Mouse (Mus musculus) MEL (cell line): ENCODE measurements around the gene Ptpro. TPM values are rescaled to one million over a fixed set of nuclear protein-coding genes. Genes with fewer than 3 reads are reported as not detected.

Source experiments
- DNase-seq: peaks from one replicate; pipeline ENCODE4 v3.0.0; 2011; ENCODE audit warnings: low read depth, low spot score
- H3K27ac ChIP-seq: 2 replicates; pipeline ENCODE4 v1.5.1; 2012; ENCODE audit warnings: low read depth, mild to moderate bottlenecking, control low read depth, low read length, moderate library complexity; ENCODE audit not compliant: control insufficient read depth
- H3K27me3 ChIP-seq, 2 experiments: fragments of 150-350 bp in 1 of 2; sonication (generic) in 1 of 2; 2 replicates each; pipeline ENCODE4 v1.6.1; 2012; ENCODE audit warnings: low read length in 2 of 2, mild to moderate bottlenecking in 2 of 2, improper control_type of control experiment in 1 of 2, moderate library complexity in 1 of 2; ENCODE audit not compliant: insufficient read depth in 2 of 2, control insufficient read depth in 1 of 2
- H3K36me3 ChIP-seq, 2 experiments: 2 replicates each; pipeline ENCODE4 v1.6.1; 2012 to 2014; ENCODE audit warnings: low read length in 2 of 2, improper control_type of control experiment in 1 of 2, inconsistent platforms in 1 of 2, mild to moderate bottlenecking in 1 of 2; ENCODE audit not compliant: insufficient read depth in 2 of 2, control insufficient read depth in 1 of 2
- H3K4me1 ChIP-seq, 2 experiments: fragments of 150-350 bp in 1 of 2; sonication (generic) in 1 of 2; 2 replicates each; pipeline ENCODE4 v1.6.1; 2012; ENCODE audit warnings: low read length in 2 of 2, improper control_type of control experiment in 1 of 2, mild to moderate bottlenecking in 1 of 2; ENCODE audit not compliant: insufficient read depth in 2 of 2, control insufficient read depth in 1 of 2
- H3K4me3 ChIP-seq, 2 experiments: fragments of 150-350 bp in 1 of 2; sonication (generic) in 1 of 2; 2 replicates each; pipeline ENCODE4 v1.5.1; 2012; ENCODE audit warnings: low read depth in 2 of 2, low read length in 2 of 2, mild to moderate bottlenecking in 2 of 2, moderate library complexity in 2 of 2, control low read depth in 1 of 2, improper control_type of control experiment in 1 of 2; ENCODE audit not compliant: control insufficient read depth in 1 of 2, insufficient read depth in 1 of 2
- H3K79me2 ChIP-seq: 2 replicates; pipeline ENCODE4 v1.6.1; 2012; ENCODE audit warnings: mild to moderate bottlenecking, low read length, moderate library complexity; ENCODE audit not compliant: control insufficient read depth, poor library complexity, insufficient read depth
- H3K9ac ChIP-seq: 2 replicates; pipeline ENCODE4 v1.6.1; 2012; ENCODE audit warnings: low read depth, mild to moderate bottlenecking, control low read depth, low read length, moderate library complexity; ENCODE audit not compliant: control insufficient read depth, poor library complexity, severe bottlenecking
- H3K9me3 ChIP-seq: fragments of 150-350 bp; sonication (generic); replicated peaks from 2 replicates; pipeline ENCODE4 v1.6.1; 2012; ENCODE audit warnings: mild to moderate bottlenecking, low read length, improper control_type of control experiment, moderate library complexity; ENCODE audit not compliant: insufficient read depth
- BHLHE40 ChIP-seq: IDR thresholded peaks from 2 replicates; pipeline ENCODE4 v1.6.1; 2012; ENCODE audit warnings: low read depth, mild to moderate bottlenecking, inconsistent platforms, low read length, improper control_type of control experiment, borderline replicate concordance
- CHD1 ChIP-seq: IDR thresholded peaks from 2 replicates; pipeline ENCODE4 v1.6.1; 2012; ENCODE audit warnings: low read depth, mild to moderate bottlenecking, inconsistent platforms, low read length, improper control_type of control experiment
- CTCF ChIP-seq, 3 experiments: IDR thresholded peaks in 2 of 3; conservative IDR thresholded peaks in 1 of 3; 2 replicates each; pipeline ENCODE4 v1.5.1; 2011 to 2012; ENCODE audit warnings: low read length in 3 of 3, low read depth in 2 of 3, mild to moderate bottlenecking in 2 of 3, improper control_type of control experiment in 1 of 3, inconsistent platforms in 1 of 3, mixed read lengths in 1 of 3, moderate library complexity in 1 of 3; ENCODE audit not compliant: control insufficient read depth in 1 of 3, insufficient read depth in 1 of 3, poor library complexity in 1 of 3, severe bottlenecking in 1 of 3
- ELF1 ChIP-seq: IDR thresholded peaks from 2 replicates; pipeline ENCODE4 v1.6.1; 2014; ENCODE audit warnings: low read depth, mild to moderate bottlenecking, inconsistent platforms, low read length, improper control_type of control experiment, moderate library complexity
- HCFC1 ChIP-seq: IDR thresholded peaks from 2 replicates; pipeline ENCODE4 v1.6.1; 2012; ENCODE audit warnings: low read depth, mild to moderate bottlenecking, inconsistent platforms, low read length, improper control_type of control experiment, moderate library complexity
- JUND ChIP-seq: IDR thresholded peaks from 2 replicates; pipeline ENCODE4 v1.6.1; 2011; ENCODE audit warnings: low read depth, mild to moderate bottlenecking, improper control_type of control experiment, low read length
- KAT2A ChIP-seq: conservative IDR thresholded peaks from 2 replicates; pipeline ENCODE4 v1.6.1; 2012; ENCODE audit warnings: low read depth, low read length, improper control_type of control experiment, inconsistent platforms
- MAFK ChIP-seq: IDR thresholded peaks from 2 replicates; pipeline ENCODE4 v1.6.1; 2011; ENCODE audit warnings: low read depth, mild to moderate bottlenecking, low read length, improper control_type of control experiment, borderline replicate concordance
- MAX ChIP-seq: IDR thresholded peaks from 2 replicates; pipeline ENCODE4 v1.6.1; 2011; ENCODE audit warnings: low read length, improper control_type of control experiment
- MXI1 ChIP-seq: IDR thresholded peaks from 2 replicates; pipeline ENCODE4 v1.6.1; 2011; ENCODE audit warnings: mild to moderate bottlenecking, low read depth, low read length, improper control_type of control experiment
- MYB ChIP-seq: IDR thresholded peaks from 2 replicates; pipeline ENCODE4 v1.6.1; 2011; ENCODE audit warnings: mild to moderate bottlenecking, low read depth, low read length, improper control_type of control experiment
- NRF1 ChIP-seq: IDR thresholded peaks from 2 replicates; pipeline ENCODE4 v1.6.1; 2014; ENCODE audit warnings: low read depth, mild to moderate bottlenecking, inconsistent platforms, low read length, improper control_type of control experiment, moderate library complexity; ENCODE audit not compliant: poor library complexity, insufficient read depth, severe bottlenecking
- POLR2AphosphoS2 ChIP-seq: IDR thresholded peaks from 2 replicates; pipeline ENCODE4 v1.6.1; 2011; ENCODE audit warnings: low read length, improper control_type of control experiment
- RAD21 ChIP-seq: IDR thresholded peaks from 2 replicates; pipeline ENCODE4 v1.6.1; 2011; ENCODE audit warnings: mild to moderate bottlenecking, low read depth, low read length, improper control_type of control experiment
- TAL1 ChIP-seq: IDR thresholded peaks from 2 replicates; pipeline ENCODE4 v1.6.1; 2012; ENCODE audit warnings: mild to moderate bottlenecking, inconsistent platforms, low read length, moderate library complexity, mixed read lengths
- TBP ChIP-seq: IDR thresholded peaks from 2 replicates; pipeline ENCODE4 v1.8.0; 2011; ENCODE audit warnings: low read depth, low read length, improper control_type of control experiment
- TCF12 ChIP-seq: IDR thresholded peaks from 2 replicates; pipeline ENCODE4 v1.6.1; 2014; ENCODE audit warnings: low read depth, mild to moderate bottlenecking, inconsistent platforms, low read length, improper control_type of control experiment, moderate library complexity
- UBTF ChIP-seq: IDR thresholded peaks from 2 replicates; pipeline ENCODE4 v1.6.1; 2012; ENCODE audit warnings: low read depth, mild to moderate bottlenecking, inconsistent platforms, low read length, improper control_type of control experiment, moderate library complexity, borderline replicate concordance; ENCODE audit not compliant: insufficient read depth
- USF2 ChIP-seq, 2 experiments: IDR thresholded peaks; 2 replicates each; pipeline ENCODE4 v1.6.1; 2011 to 2012; ENCODE audit warnings: improper control_type of control experiment in 2 of 2, low read length in 2 of 2, borderline replicate concordance in 1 of 2, inconsistent platforms in 1 of 2, low read depth in 1 of 2, mild to moderate bottlenecking in 1 of 2; ENCODE audit not compliant: insufficient read depth in 1 of 2
- ZKSCAN1 ChIP-seq: IDR thresholded peaks from 2 replicates; pipeline ENCODE4 v1.6.1; 2012; ENCODE audit warnings: low read depth, mild to moderate bottlenecking, inconsistent platforms, low read length, improper control_type of control experiment, moderate library complexity
- polyA plus RNA-seq, 2 experiments: library from polyadenylated mRNA; stranded (reverse) in 1 of 2; unstranded in 1 of 2; fragments of >175 nt in 1 of 2; fragments of >200 nt in 1 of 2; gene quantifications; 2 replicates each; pipeline versions ENCODE4 v1.2.1 to v1.2.4; 2012; ENCODE audit warnings: low replicate concordance in 2 of 2, low read depth in 1 of 2; ENCODE audit not compliant: insufficient read length in 2 of 2, insufficient read depth in 1 of 2, missing spikeins in 1 of 2
- total RNA-seq: library from RNA; depleted of rRNA; stranded (reverse); fragments of 300-350 nt; gene quantifications from 2 replicates; pipeline ENCODE4 v1.2.3, GENCODE M21; 2012

The Ptpro gene
- total and polyA plus RNA-seq, 3 experiments, result not detected

DNA sequence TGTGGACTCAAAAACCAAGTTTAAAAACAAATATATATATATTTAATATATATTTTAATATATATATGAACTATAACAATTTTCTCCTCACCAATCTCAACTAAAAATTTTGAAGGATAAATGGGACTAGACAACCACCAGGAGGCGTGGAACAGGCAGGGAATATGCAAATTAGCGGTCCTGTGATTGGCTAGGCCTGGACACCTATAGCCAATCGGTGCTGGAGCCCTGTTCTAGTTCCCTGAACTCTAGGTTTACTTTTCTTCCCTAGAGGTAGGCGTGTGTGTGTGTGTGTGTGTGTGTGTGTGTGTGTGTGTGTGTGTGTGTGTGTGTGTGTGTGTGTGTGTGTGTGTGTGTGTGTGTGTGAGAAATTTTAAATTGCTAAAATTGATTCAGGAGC, 134.8 kb downstream of the Ptpro start:
- no peak overlapping the region for H3K4me3 ChIP-seq
- no peak overlapping the region for H3K27ac ChIP-seq
- no peak overlapping the region for H3K9ac ChIP-seq
- H3K79me2 ChIP-seq, result no peaks in the 10 kb centered on the region
- no peaks in the 10 kb centered on the region for H3K4me1 ChIP-seq
- no peaks in the 10 kb centered on the region for H3K9me3 ChIP-seq
- no peak for TF ChIP-seq MYB
- TF ChIP-seq TBP, result no peak
- TF ChIP-seq CHD1, result no peak
- no peak for TF ChIP-seq TCF12
- TF ChIP-seq USF2 (IDR thresholded peaks at IDR 0.05; ENCODE audit: borderline replicate concordance in 1 of 2, insufficient read depth in 1 of 2, low read depth in 1 of 2, low read length in 2 of 2), result no peak
- TF ChIP-seq MAFK, result no peak
- TF ChIP-seq HCFC1, result no peak
- TF ChIP-seq UBTF, result no peak
- TF ChIP-seq MAX, result no peak
- no peak for TF ChIP-seq NRF1
- TF ChIP-seq TAL1, result no peak
- no peak for TF ChIP-seq JUND
- no peak for TF ChIP-seq POLR2AphosphoS2
- no peak for TF ChIP-seq ELF1
- TF ChIP-seq ZKSCAN1, result no peak
- no peaks in the 10 kb centered on the region for H3K27me3 ChIP-seq
- DNase-seq, result no peak
- no peaks in the 10 kb centered on the region for H3K36me3 ChIP-seq

GRCm38 (mm10) chr6:137395075-137395474, 143.0 kb downstream of the Ptpro start:
- Histone ChIP-seq H3K79me2 (no peaks in the 10 kb centered on the region), H3K9ac (no peak overlapping the region), H3K4me1 (no peaks in the 10 kb centered on the region), H3K36me3 (no peaks in the 10 kb centered on the region), H3K27me3 (no peaks in the 10 kb centered on the region), H3K27ac (no peak overlapping the region), H3K4me3 (no peak overlapping the region), H3K9me3 (no peaks in the 10 kb centered on the region)
- TF ChIP-seq TCF12 (no peak), KAT2A (no peak), TBP (no peak), MYB (no peak), POLR2AphosphoS2 (no peak), RAD21 (no peak), UBTF (no peak), HCFC1 (no peak), CHD1 (no peak), MXI1 (no peak), BHLHE40 (no peak), CTCF (IDR thresholded peaks at IDR 0.05 in 2 of 3, conservative IDR thresholded peaks at IDR 0.05 in 1 of 3; ENCODE audit: control insufficient read depth in 1 of 3, insufficient read depth in 1 of 3, low read depth in 2 of 3, low read length in 3 of 3, poor library complexity in 1 of 3, severe bottlenecking in 1 of 3) (no peak), MAX (no peak)
- DNase-seq, result no peak
